Mouse (Mus musculus): ENCODE measurements at regions not wholly inside any gene's neighbourhood (a gene's known extent, or its start where the extent isn't known, plus 50 kb on each side); places are given as distances from the start of the nearest gene placed in this dataset.

- DNase-seq (ENCODE audit: low read depth, low spot score): peak; percentile 63
Observed at GRCm38 (mm10) chrX:13344701-13345100, 63.9 kb downstream of the Ddx3x start.

GRCm38 (mm10) chrX:13345126-13345525 is 64.4 kb downstream of the Ddx3x start:
- DNase-seq (ENCODE audit: low read depth, low spot score): no peak

DNA sequence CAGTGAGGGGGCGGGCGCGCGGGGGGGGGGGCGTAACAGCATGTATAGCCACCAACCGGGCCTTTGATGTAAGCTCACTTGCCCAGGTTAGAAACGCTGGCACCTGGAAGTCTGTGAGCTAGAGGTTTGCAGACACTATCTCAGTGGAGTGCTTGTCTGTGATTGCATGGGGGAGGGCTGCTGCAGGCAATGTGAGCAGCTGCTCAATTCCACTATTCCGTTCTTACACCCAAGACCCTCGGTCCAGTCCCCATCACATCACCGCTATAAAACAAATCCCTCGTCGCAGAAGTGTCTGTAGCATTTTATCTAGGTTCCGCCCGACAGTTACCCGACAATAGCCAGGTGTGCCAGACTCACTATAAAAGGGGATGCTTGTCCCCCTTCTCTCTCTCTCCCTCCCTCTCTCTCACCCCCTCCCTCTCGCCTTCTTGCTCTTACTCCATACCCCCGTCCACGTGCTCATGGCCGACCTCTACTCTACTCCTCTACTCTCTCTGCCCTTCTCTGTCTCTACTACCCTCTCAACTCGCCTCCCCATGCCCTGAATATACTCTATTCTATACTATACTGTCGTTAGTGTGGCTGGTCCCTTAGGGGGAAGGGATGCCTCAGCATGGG is 65.4 kb downstream of the Ddx3x start:
- DNase-seq (ENCODE audit: low read depth, low spot score): peak; percentile 20

GRCm38 (mm10) chrX:13346696-13347026 is 65.9 kb downstream of the Ddx3x start:
- no peak for DNase-seq (ENCODE audit: low read depth, low spot score)

- DNase-seq (ENCODE audit: low read depth, low spot score): peak; percentile 89
Observed at GRCm38 (mm10) chrX:13347027-13347840, 66.5 kb downstream of the Ddx3x start.

- no peak for DNase-seq (ENCODE audit: low read depth, low spot score)
Observed at GRCm38 (mm10) chrX:13348415-13348814, 67.6 kb downstream of the Ddx3x start.

- no peak for DNase-seq (ENCODE audit: low read depth, low spot score)
Observed at GRCm38 (mm10) chrX:13350461-13350860, 69.7 kb downstream of the Ddx3x start.

DNA sequence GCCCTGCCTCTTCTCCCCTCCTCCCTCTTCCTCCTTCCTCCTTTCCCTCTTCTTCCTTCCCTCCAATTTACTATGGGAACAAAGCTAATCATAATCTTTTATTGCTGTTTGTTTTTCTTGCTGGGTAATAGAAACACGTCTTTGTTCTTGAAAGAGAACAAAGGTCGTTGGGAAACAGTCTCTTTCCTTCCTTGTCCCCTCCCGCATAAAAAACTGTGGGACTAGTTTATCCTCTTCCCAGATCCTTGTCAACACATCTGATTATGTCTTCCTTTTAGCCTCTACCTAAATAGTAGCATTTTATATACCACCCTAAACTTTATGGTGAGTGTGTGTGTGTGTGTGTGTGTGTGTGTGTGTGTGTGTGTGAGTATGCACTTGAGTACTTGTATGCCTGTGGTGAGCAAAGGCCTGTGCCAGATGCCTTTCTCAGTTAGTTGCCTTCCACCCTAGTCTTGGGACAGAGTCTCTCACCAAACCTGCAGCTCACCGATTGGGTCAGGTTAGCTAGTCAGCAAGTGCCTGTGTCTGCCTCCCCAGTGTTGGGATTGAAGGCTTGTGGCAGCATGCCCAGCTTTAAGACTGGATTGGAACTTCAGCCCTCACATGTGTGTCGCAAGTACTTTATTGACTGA is 76.5 kb downstream of the Ddx3x start:
- DNase-seq (ENCODE audit: low read depth, low spot score): no peak

DNA sequence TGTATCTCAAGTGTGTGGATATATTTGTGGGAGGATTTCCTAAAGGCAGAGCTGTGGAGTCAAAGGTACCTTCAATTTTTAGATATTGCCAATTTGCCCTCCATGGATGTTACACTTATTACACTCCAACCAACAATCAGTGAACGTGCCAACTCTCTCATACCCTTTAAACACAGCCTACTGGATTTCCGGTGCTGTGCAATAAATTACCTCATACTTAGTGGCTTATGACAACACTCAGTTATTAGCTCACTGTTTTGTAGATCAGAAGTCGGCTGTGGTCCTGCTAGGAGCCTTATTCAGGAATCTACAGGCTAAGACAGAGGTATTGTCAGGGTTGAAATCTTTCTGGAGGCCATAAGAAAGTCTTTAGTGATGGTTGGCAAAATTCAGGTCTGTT is 77.2 kb downstream of the Ddx3x start:
- no peak for DNase-seq (ENCODE audit: low read depth, low spot score)

GRCm38 (mm10) chrX:13360436-13360835 is 79.7 kb downstream of the Ddx3x start:
- no peak for DNase-seq (ENCODE audit: low read depth, low spot score)

GRCm38 (mm10) chrX:13370319-13370718 is 89.5 kb downstream of the Ddx3x start:
- no peak for DNase-seq (ENCODE audit: low read depth, low spot score)

DNA sequence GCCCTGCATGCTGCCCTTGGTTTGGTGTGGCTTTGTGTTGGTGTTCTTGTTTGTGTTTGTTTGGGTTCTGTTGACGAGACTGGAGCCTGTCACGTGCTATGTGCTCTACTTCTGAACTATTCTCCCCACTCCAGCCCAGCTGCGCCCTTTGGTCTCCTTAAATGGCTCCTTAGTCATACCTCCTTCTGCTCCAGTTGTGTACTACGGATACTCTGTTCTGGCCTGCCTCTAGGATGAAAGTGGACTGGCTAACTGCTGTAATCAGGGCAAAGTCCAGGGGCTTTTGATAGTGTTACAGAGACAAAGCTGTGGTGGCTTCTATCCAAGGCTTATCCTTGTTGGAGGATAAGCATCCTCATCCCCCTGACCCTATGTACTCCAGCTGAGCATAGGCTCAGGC is 92.0 kb downstream of the Ddx3x start:
- no peak for DNase-seq (ENCODE audit: low read depth, low spot score)

- peak; percentile 2 for DNase-seq (ENCODE audit: low read depth, low spot score)
Observed at GRCm38 (mm10) chrX:13386354-13386753, 79.6 kb upstream of the Nyx start.

GRCm38 (mm10) chrX:13398466-13398865 is 67.4 kb upstream of the Nyx start:
- DNase-seq (ENCODE audit: low read depth, low spot score): no peak

DNA sequence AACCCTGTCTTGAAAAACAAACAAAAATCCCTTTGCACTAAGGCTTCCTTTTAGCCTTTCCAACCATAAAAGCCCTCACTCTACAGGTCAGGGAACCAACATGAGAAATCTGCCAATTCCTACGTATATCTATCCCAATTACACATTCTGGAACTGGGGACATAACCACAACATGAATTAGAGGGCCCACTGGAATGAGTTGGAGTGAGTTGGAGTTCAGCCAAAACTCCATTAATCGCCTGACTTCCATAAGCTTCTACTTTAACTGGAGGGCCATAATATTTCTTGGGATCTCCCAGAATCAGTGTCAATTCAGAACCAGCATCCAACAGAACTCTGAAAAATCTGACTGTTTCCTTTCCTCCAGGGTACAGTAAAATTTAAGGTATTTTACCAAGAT is 53.2 kb upstream of the Nyx start:
- no peak for DNase-seq (ENCODE audit: low read depth, low spot score)

GRCm38 (mm10) chrX:13413135-13413534 is 52.8 kb upstream of the Nyx start:
- DNase-seq (ENCODE audit: low read depth, low spot score): no peak
